Mouse (Mus musculus): ENCODE results near the gene Gtf2f1.
A peak's percentile ranks its signal among the peaks of the same experiment; 100 is the strongest.
"Not testable (repeated sequence)": the region's sequence is repeated elsewhere in the genome, so short reads cannot be mapped to it uniquely, and the experiment has no call there.

The Gtf2f1 gene

GRCm38 (mm10) chr17:57011236-57012141 is at the start of gene Gtf2f1, which contains the start of gene Gm17949:
Gene Gtf2f1 (minus strand): TSS chr17:57011288.
Gene Gm17949 (plus strand): TSS chr17:57011469.
- DNase-seq: peak; percentile 94

GRCm38 (mm10) chr17:57060231-57060801 is 49.2 kb upstream of the Gtf2f1 start:
- peak; percentile 98 for DNase-seq

- peak; percentile 67 for DNase-seq
Observed at GRCm38 (mm10) chr17:57059486-57059977, 48.4 kb upstream of the Gtf2f1 start, which contains the start of gene Slc25a23. Gene Slc25a23 (minus strand): TSS chr17:57059863.

- DNase-seq: peak; percentile 51
Observed at GRCm38 (mm10) chr17:57058891-57059485, 47.9 kb upstream of the Gtf2f1 start, which contains the start of gene Crb3. Gene Crb3 (plus strand): TSS chr17:57059105.

GRCm38 (mm10) chr17:57056246-57056645 is 45.2 kb upstream of the Gtf2f1 start:
- DNase-seq: no peak

- DNase-seq: not testable (repeated sequence)
Observed at GRCm38 (mm10) chr17:57051679-57052078, 40.6 kb upstream of the Gtf2f1 start.

GRCm38 (mm10) chr17:57048816-57049215 is 37.7 kb upstream of the Gtf2f1 start:
- no peak for DNase-seq

- no peak for DNase-seq
Observed at GRCm38 (mm10) chr17:57047406-57047805, 36.3 kb upstream of the Gtf2f1 start.

GRCm38 (mm10) chr17:57041554-57041953 is 30.5 kb upstream of the Gtf2f1 start, which contains the start of gene Slc25a41:
Gene Slc25a41 (minus strand): TSS chr17:57041654.
- DNase-seq: no peak

- DNase-seq: no peak
Observed at GRCm38 (mm10) chr17:57038978-57039377, 27.9 kb upstream of the Gtf2f1 start.

GRCm38 (mm10) chr17:57032854-57033253 is 21.8 kb upstream of the Gtf2f1 start:
- DNase-seq: peak; percentile 27

GRCm38 (mm10) chr17:57031661-57032420 is 20.8 kb upstream of the Gtf2f1 start:
- DNase-seq: peak; percentile 100

GRCm38 (mm10) chr17:57030931-57031660 is 20.0 kb upstream of the Gtf2f1 start, which contains the start of gene Khsrp:
Gene Khsrp (minus strand): TSS chr17:57031522.
- DNase-seq: peak; percentile 33

GRCm38 (mm10) chr17:57029691-57030090 is 18.6 kb upstream of the Gtf2f1 start:
- DNase-seq: peak; percentile 20

- no peak for DNase-seq
Observed at GRCm38 (mm10) chr17:57027471-57027870, 16.4 kb upstream of the Gtf2f1 start.

GRCm38 (mm10) chr17:57020960-57021359 is 9.9 kb upstream of the Gtf2f1 start:
- DNase-seq: no peak

GRCm38 (mm10) chr17:57019693-57020092 is 8.6 kb upstream of the Gtf2f1 start:
- no peak for DNase-seq

- no peak for DNase-seq
Observed at GRCm38 (mm10) chr17:57012245-57012795, 1.2 kb upstream of the Gtf2f1 start.

- DNase-seq: no peak
Observed at GRCm38 (mm10) chr17:57010911-57011235, 215 bp downstream of the Gtf2f1 start.

GRCm38 (mm10) chr17:57007137-57007905 is 3.8 kb downstream of the Gtf2f1 start:
- no peak for DNase-seq

- no peak for DNase-seq
Observed at GRCm38 (mm10) chr17:57003994-57004393, 7.1 kb downstream of the Gtf2f1 start.
